Mouse (Mus musculus) embryonic facial prominence, embryonic 15.5 days (tissue): Measurements from ENCODE around the gene S100b. TPM values are rescaled to one million over a fixed set of nuclear protein-coding genes. Genes with fewer than 3 reads are reported as not detected.

Experiments
- ATAC-seq: fragments of 200-750 bp; cut with Nextera tagmentation; 2 replicates; pipeline ENCODE4 v1.8.0; 2017; ENCODE audit warnings: low read depth, moderate TSS enrichment; ENCODE audit not compliant: insufficient number of reproducible peaks, low FRiP score, low TSS enrichment
- H3K27ac ChIP-seq: fragments of 300-500 bp; sonication (generic); replicated peaks from 2 replicates; pipeline ENCODE4 v1.5.1; 2015; ENCODE audit warnings: mild to moderate bottlenecking, inconsistent platforms
- H3K27me3 ChIP-seq: fragments of 300-500 bp; sonication (generic); 2 replicates; pipeline ENCODE4 v1.6.1; 2015; ENCODE audit warnings: inconsistent platforms
- H3K36me3 ChIP-seq: fragments of 300-500 bp; sonication (generic); 2 replicates; pipeline ENCODE4 v1.6.1; 2015; ENCODE audit warnings: mild to moderate bottlenecking, inconsistent platforms
- H3K4me1 ChIP-seq: fragments of 300-500 bp; sonication (generic); 2 replicates; pipeline ENCODE4 v1.6.1; 2015; ENCODE audit warnings: inconsistent platforms
- H3K4me2 ChIP-seq: fragments of 300-500 bp; sonication (generic); replicated peaks from 2 replicates; pipeline ENCODE4 v1.6.1; 2015; ENCODE audit warnings: mild to moderate bottlenecking, inconsistent platforms
- H3K4me3 ChIP-seq: fragments of 300-500 bp; sonication (generic); replicated peaks from 2 replicates; pipeline ENCODE4 v1.5.1; 2015; ENCODE audit warnings: mild to moderate bottlenecking, inconsistent platforms
- H3K9ac ChIP-seq: fragments of 300-500 bp; sonication (generic); 2 replicates; pipeline ENCODE4 v1.6.1; 2015; ENCODE audit warnings: inconsistent platforms
- H3K9me3 ChIP-seq: fragments of 300-500 bp; sonication (generic); replicated peaks from 2 replicates; pipeline ENCODE4 v1.6.1; 2016; ENCODE audit warnings: inconsistent platforms
- WGBS: fragments of 180-500 bp; shearing (Covaris S2); methylation state at CpG from one replicate; pipeline ENCODE4 v1.1.7; 2015; 5-methylcytosine and 5-hydroxymethylcytosine counted together
- microRNA counts: library from miRNA; unstranded; fragments of <30 nt; microRNA quantifications from one replicate; lab custom pipeline; 2016
- microRNA-seq: library from miRNA; unstranded; fragments of <30 nt; microRNA quantifications from one replicate; pipeline ENCODE4, GENCODE M21; 2016; ENCODE audit warnings: borderline number of aligned reads
- polyA plus RNA-seq: library from polyadenylated mRNA; unstranded; fragments of >200 nt; fragmentation: Nextera tagmentation; extraction: Ambion mirVana; gene quantifications from 2 replicates; pipeline ENCODE4 v1.2.1, GENCODE M21; 2015

The S100b gene
- polyA plus RNA-seq, 1 experiment from 2014 or later: 8.5 TPM

GRCm38 (mm10) chr10:76306738-76307137 is 53.1 kb downstream of the S100b start:
- Histone ChIP-seq H3K36me3 (peaks cover 48% of the 10 kb centered on the region), H3K9ac (no peak overlapping the region), H3K4me2 (no peak overlapping the region), H3K27me3 (no peaks in the 10 kb centered on the region), H3K27ac (no peak overlapping the region), H3K4me1 (no peaks in the 10 kb centered on the region), H3K4me3 (no peak overlapping the region), H3K9me3 (no peaks in the 10 kb centered on the region)
- ATAC-seq: no peak
- 87% methylated on average over 9 of the region's 9 CpGs for WGBS

MicroRNAs encoded within 50 kb of the gene (microRNA counts, 519-probe panel; counts per million panel counts)
- microRNA mmu-miR-678 (lab: Ali Mortazavi, UCI): 1,926 counts per million, percentile 34 among the panel's probes with 10 or more counts

Small RNAs within 50 kb of the gene (microRNA-seq; reads per million reads assigned to microRNA genes)
- gene Mir678: not detected

Other genes with a start within 250 kb of the S100b start
- 14.8 and 16.4 TPM in 2 replicates for gene Zfp280b, start 221.2 kb upstream of the S100b start, polyA plus RNA-seq
- gene Slc5a4b, start 142.9 kb upstream of the S100b start, polyA plus RNA-seq: not detected in 2 replicates
- gene Slc5a4a, start 106.4 kb upstream of the S100b start, polyA plus RNA-seq: not detected in 2 replicates
- gene Prmt2, start 16.0 kb upstream of the S100b start, polyA plus RNA-seq: 59.4 and 61.7 TPM in 2 replicates
- gene Dip2a, start 91.4 kb downstream of the S100b start, polyA plus RNA-seq: 13.5 and 14.1 TPM in 2 replicates
- not detected in 2 replicates for gene AC141477.1, start 186.6 kb downstream of the S100b start, polyA plus RNA-seq
- gene Pcnt, start 188.9 kb downstream of the S100b start, polyA plus RNA-seq: 15.9 and 18.1 TPM in 2 replicates
- gene 2610028H24Rik, start 195.2 kb downstream of the S100b start, polyA plus RNA-seq: 5.4 and 8.7 TPM in 2 replicates
- gene Mcm3ap, start 215.1 kb downstream of the S100b start, polyA plus RNA-seq: 49.4 and 52.6 TPM in 2 replicates
- gene Ybey, start 215.3 kb downstream of the S100b start, polyA plus RNA-seq: 5.9 and 6.3 TPM in 2 replicates